Mouse (Mus musculus): ENCODE measurements around the gene Sox5. TPM values are rescaled to one million over a fixed set of nuclear protein-coding genes. Genes with fewer than 3 reads are reported as not detected.
A peak's percentile ranks its signal among the peaks of the same experiment; 100 is the strongest.

Sox5 gene
- polyA plus RNA-seq, 1 experiment from 2014 or later: 55.3 TPM

- ATAC-seq (ENCODE audit: insufficient number of reproducible peaks, insufficient read depth, low FRiP score, low TSS enrichment): no peak
- H3K4me1 ChIP-seq: peaks cover 17% of the 10 kb centered on the region; the same call in 1 of the 2 replicates
- H3K4me3 ChIP-seq: no peak overlapping the region
- H3K9me3 ChIP-seq: no peaks in the 10 kb centered on the region
- peaks cover 33% of the 10 kb centered on the region for H3K27me3 ChIP-seq
- H3K4me2 ChIP-seq (replicated peaks): no peak overlapping the region
- no peak overlapping the region for H3K27ac ChIP-seq
- 55% methylated on average over 7 of the region's 7 CpGs for WGBS
- H3K9ac ChIP-seq: no peak overlapping the region
- H3K36me3 ChIP-seq: no peaks in the 10 kb centered on the region
Observed at GRCm38 (mm10) chr6:143835331-143835730, 946.4 kb downstream of the Sox5 start.

GRCm38 (mm10) chr6:143833986-143834385 lies 947.8 kb downstream of the Sox5 start:
- no peak overlapping the region for H3K27ac ChIP-seq
- H3K4me3 ChIP-seq: no peak overlapping the region
- no peak overlapping the region for H3K4me2 ChIP-seq (replicated peaks)
- no peak for ATAC-seq (ENCODE audit: insufficient number of reproducible peaks, insufficient read depth, low FRiP score, low TSS enrichment)
- no peaks in the 10 kb centered on the region for H3K36me3 ChIP-seq
- H3K9me3 ChIP-seq: no peaks in the 10 kb centered on the region
- peaks cover 23% of the 10 kb centered on the region; the same call in 1 of the 2 replicates for H3K4me1 ChIP-seq
- H3K9ac ChIP-seq: no peak overlapping the region
- H3K27me3 ChIP-seq: peaks cover 33% of the 10 kb centered on the region
- WGBS: 90% methylated on average over 3 of the region's 3 CpGs

GRCm38 (mm10) chr6:143833182-143833558 lies 948.6 kb downstream of the Sox5 start:
- H3K4me3 ChIP-seq: no peak overlapping the region
- peaks cover 33% of the 10 kb centered on the region for H3K27me3 ChIP-seq
- 97% methylated on average over 23 of the region's 23 CpGs for WGBS
- H3K4me1 ChIP-seq: peaks cover 20% of the 10 kb centered on the region; the same call in 1 of the 2 replicates
- no peaks in the 10 kb centered on the region for H3K9me3 ChIP-seq
- no peak overlapping the region for H3K27ac ChIP-seq
- no peaks in the 10 kb centered on the region for H3K36me3 ChIP-seq
- ATAC-seq (ENCODE audit: insufficient number of reproducible peaks, insufficient read depth, low FRiP score, low TSS enrichment): 0 out of 2 replicates have a peak, but pooled peaks have one; percentile 28
- H3K4me2 ChIP-seq (replicated peaks): no peak overlapping the region
- no peak overlapping the region for H3K9ac ChIP-seq

- Histone ChIP-seq H3K27me3 (peaks cover 33% of the 10 kb centered on the region), H3K4me1 (peaks cover 20% of the 10 kb centered on the region; the same call in 1 of the 2 replicates), H3K36me3 (no peaks in the 10 kb centered on the region), H3K4me2 (replicated peaks) (no peak overlapping the region), H3K9ac (no peak overlapping the region), H3K27ac (no peak overlapping the region), H3K4me3 (no peak overlapping the region), H3K9me3 (no peaks in the 10 kb centered on the region)
- WGBS: 87% methylated on average over 12 of the region's 12 CpGs
- ATAC-seq (ENCODE audit: insufficient number of reproducible peaks, insufficient read depth, low FRiP score, low TSS enrichment): no peak
Observed at GRCm38 (mm10) chr6:143832483-143833181, 949.1 kb downstream of the Sox5 start.

- H3K27me3 ChIP-seq: peaks cover 23% of the 10 kb centered on the region; the same call in 1 of the 2 replicates
- 53% methylated on average over 4 of the region's 4 CpGs for whole genome bisulfite sequencing
- H3K9ac ChIP-seq: no peak overlapping the region
- no peak overlapping the region for H3K27ac ChIP-seq
- no peak overlapping the region for H3K4me3 ChIP-seq
- no peaks in the 10 kb centered on the region for H3K36me3 ChIP-seq
- no peaks in the 10 kb centered on the region for H3K9me3 ChIP-seq
- peaks cover 17% of the 10 kb centered on the region; the same call in 1 of the 2 replicates for H3K4me1 ChIP-seq
- ATAC-seq (ENCODE audit: insufficient number of reproducible peaks, insufficient read depth, low FRiP score, low TSS enrichment): no peak
- H3K4me2 ChIP-seq (replicated peaks): no peak overlapping the region
Observed at GRCm38 (mm10) chr6:143831246-143831645, 950.5 kb downstream of the Sox5 start.

- peaks cover 18% of the 10 kb centered on the region; the same call in 1 of the 2 replicates for H3K27me3 ChIP-seq
- 60% methylated on average over 2 of the region's 2 CpGs for WGBS
Observed at GRCm38 (mm10) chr6:143830131-143830530, 951.6 kb downstream of the Sox5 start.

GRCm38 (mm10) chr6:143826786-143827185 lies 955.0 kb downstream of the Sox5 start:
- no peak overlapping the region for H3K4me2 ChIP-seq (replicated peaks)
- no peaks in the 10 kb centered on the region for H3K9me3 ChIP-seq
- ATAC-seq (ENCODE audit: insufficient number of reproducible peaks, insufficient read depth, low FRiP score, low TSS enrichment): no peak
- H3K9ac ChIP-seq: no peak overlapping the region
- H3K4me3 ChIP-seq: no peak overlapping the region
- H3K27me3 ChIP-seq: no peaks in the 10 kb centered on the region
- 83% methylated on average over 5 of the region's 5 CpGs for WGBS
- no peaks in the 10 kb centered on the region for H3K36me3 ChIP-seq
- H3K27ac ChIP-seq: no peak overlapping the region
- H3K4me1 ChIP-seq: peaks cover 9% of the 10 kb centered on the region; the same call in 1 of the 2 replicates

More at GRCm38 (mm10) chr6:143830131-143830530, 951.6 kb downstream of the Sox5 start:
- Histone ChIP-seq H3K9me3 (no peaks in the 10 kb centered on the region), H3K4me3 (no peak overlapping the region), H3K27ac (0 out of 2 replicates have a peak overlapping the region, but pooled peaks have one; percentile 23), H3K4me2 (replicated peaks) (no peak overlapping the region), H3K4me1 (peaks cover 9% of the 10 kb centered on the region; the same call in 1 of the 2 replicates), H3K9ac (no peak overlapping the region), H3K36me3 (no peaks in the 10 kb centered on the region)
- ATAC-seq (ENCODE audit: insufficient number of reproducible peaks, insufficient read depth, low FRiP score, low TSS enrichment): no peak

- H3K36me3 ChIP-seq: no peaks in the 10 kb centered on the region
- H3K9me3 ChIP-seq: no peaks in the 10 kb centered on the region
- no peaks in the 10 kb centered on the region for H3K27me3 ChIP-seq
- no peak overlapping the region for H3K9ac ChIP-seq
- peaks cover 6% of the 10 kb centered on the region; the same call in 1 of the 2 replicates for H3K4me1 ChIP-seq
- ATAC-seq (ENCODE audit: insufficient number of reproducible peaks, insufficient read depth, low FRiP score, low TSS enrichment): no peak
- H3K27ac ChIP-seq: no peak overlapping the region
- no peak overlapping the region for H3K4me3 ChIP-seq
- no peak overlapping the region for H3K4me2 ChIP-seq (replicated peaks)
- 90% methylated on average over 5 of the region's 5 CpGs for WGBS
Observed at GRCm38 (mm10) chr6:143825966-143826365, 955.8 kb downstream of the Sox5 start.

- H3K4me2 ChIP-seq (replicated peaks): no peak overlapping the region
- ATAC-seq (ENCODE audit: insufficient number of reproducible peaks, insufficient read depth, low FRiP score, low TSS enrichment): no peak
- no peaks in the 10 kb centered on the region for H3K9me3 ChIP-seq
- no peaks in the 10 kb centered on the region for H3K36me3 ChIP-seq
- WGBS: 72% methylated on average over 6 of the region's 6 CpGs
- no peak overlapping the region for H3K27ac ChIP-seq
- H3K4me3 ChIP-seq: no peak overlapping the region
- peaks cover 5% of the 10 kb centered on the region; the same call in 1 of the 2 replicates for H3K4me1 ChIP-seq
- H3K27me3 ChIP-seq: no peaks in the 10 kb centered on the region
- H3K9ac ChIP-seq: no peak overlapping the region
Observed at GRCm38 (mm10) chr6:143825086-143825485, 956.7 kb downstream of the Sox5 start.

GRCm38 (mm10) chr6:143788446-143788845 lies 993.3 kb downstream of the Sox5 start:
- Histone ChIP-seq H3K4me2 (replicated peaks) (no peak overlapping the region), H3K4me3 (no peak overlapping the region), H3K4me1 (no peaks in the 10 kb centered on the region), H3K9ac (no peak overlapping the region), H3K27ac (no peak overlapping the region), H3K36me3 (no peaks in the 10 kb centered on the region), H3K9me3 (no peaks in the 10 kb centered on the region), H3K27me3 (no peaks in the 10 kb centered on the region)
- 89% methylated on average over 2 of the region's 2 CpGs for WGBS
- no peak for ATAC-seq (ENCODE audit: insufficient number of reproducible peaks, insufficient read depth, low FRiP score, low TSS enrichment)

- Histone ChIP-seq H3K27me3 (no peaks in the 10 kb centered on the region), H3K9me3 (no peaks in the 10 kb centered on the region), H3K4me1 (no peaks in the 10 kb centered on the region), H3K36me3 (no peaks in the 10 kb centered on the region), H3K4me3 (no peak overlapping the region), H3K4me2 (replicated peaks) (no peak overlapping the region), H3K9ac (no peak overlapping the region), H3K27ac (no peak overlapping the region)
- 70% methylated on average over 5 of the region's 5 CpGs for WGBS
- ATAC-seq (ENCODE audit: insufficient number of reproducible peaks, insufficient read depth, low FRiP score, low TSS enrichment): no peak
Observed at GRCm38 (mm10) chr6:143787360-143787759, 994.4 kb downstream of the Sox5 start.

- H3K9me3 ChIP-seq: no peaks in the 10 kb centered on the region
- H3K9ac ChIP-seq: no peak overlapping the region
- no peak overlapping the region for H3K4me3 ChIP-seq
- no peaks in the 10 kb centered on the region for H3K4me1 ChIP-seq
- no peak overlapping the region for H3K27ac ChIP-seq
- ATAC-seq (ENCODE audit: insufficient number of reproducible peaks, insufficient read depth, low FRiP score, low TSS enrichment): no peak
- no peaks in the 10 kb centered on the region for H3K36me3 ChIP-seq
- 75% methylated on average over 4 of the region's 4 CpGs for WGBS
- H3K4me2 ChIP-seq (replicated peaks): no peak overlapping the region
- H3K27me3 ChIP-seq: no peaks in the 10 kb centered on the region
Observed at GRCm38 (mm10) chr6:143785685-143786084, 996.1 kb downstream of the Sox5 start.

Measured in embryonic facial prominence, embryonic 12.5 days (tissue).